In the genomic region with DNA sequence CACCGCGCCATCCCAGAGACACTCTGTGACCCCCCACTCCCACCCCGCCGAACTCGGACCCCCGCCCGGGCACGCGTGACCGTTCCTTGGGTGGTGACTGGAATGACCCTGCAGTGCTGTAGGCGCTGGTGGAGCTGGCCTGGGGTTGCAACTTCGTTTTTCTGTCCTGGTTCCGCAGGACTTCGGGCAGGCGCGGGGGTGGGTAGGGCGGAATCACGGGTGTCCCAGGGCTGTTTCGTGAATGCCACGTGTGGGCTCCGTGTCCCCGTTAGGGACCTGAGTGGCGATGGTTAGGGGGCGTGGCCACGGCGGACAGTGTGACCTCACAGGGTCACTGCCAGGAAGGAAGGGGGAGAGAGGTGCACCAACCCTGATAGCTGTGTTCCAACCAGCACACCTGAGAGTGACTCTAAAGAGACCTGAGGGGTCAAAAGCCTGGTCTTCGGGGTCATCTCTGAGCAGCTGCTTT, we compare ENCODE assay signal across 8 mouse cellular contexts. TPM values are rescaled to one million over a fixed set of nuclear protein-coding genes. Genes with fewer than 3 reads are reported as not detected.
DNase-seq lines count a peak whose midpoint lies in the region; ATAC-seq and TF ChIP-seq lines count a peak whose summit lies in the region.

No protein-coding gene starts in this region.

- TF ChIP-seq POLR2A in kidney, adult 2 months (IDR thresholded peaks at IDR 0.05; ENCODE audit: low read depth, low read length) = no peak
- no peak for TF ChIP-seq POLR2A in MEL (IDR thresholded peaks at IDR 0.05; ENCODE audit: control insufficient read depth in 1 of 2, insufficient read depth in 1 of 2, low read depth in 1 of 2, low read length in 2 of 2, poor library complexity in 1 of 2)

- TF ChIP-seq CTCF in kidney, adult 2 months (conservative IDR thresholded peaks at IDR 0.05; ENCODE audit: insufficient read depth, insufficient read length, low read depth, low read length) = no peak
- no peak for TF ChIP-seq CTCF in MEL (IDR thresholded peaks at IDR 0.05 in 2 of 3, conservative IDR thresholded peaks at IDR 0.05 in 1 of 3; ENCODE audit: control insufficient read depth in 1 of 3, insufficient read depth in 1 of 3, low read depth in 2 of 3, low read length in 3 of 3, poor library complexity in 1 of 3, severe bottlenecking in 1 of 3)

- no peak for TF ChIP-seq EP300 in MEL (IDR thresholded peaks at IDR 0.05; ENCODE audit: low read depth in 1 of 2, low read length in 2 of 2)

- H3K79me2 ChIP-seq in MEL (ENCODE audit: control insufficient read depth, insufficient read depth, low read length, poor library complexity) = peaks cover 32% of the 10 kb centered on the region

- peak overlapping the region; percentile 66 for H3K4me3 ChIP-seq in kidney, adult 2 months (ENCODE audit: insufficient read depth, low read depth, low read length)
- peak overlapping the region; percentile 82 to 87 for H3K4me3 ChIP-seq in MEL (ENCODE audit: control insufficient read depth in 1 of 2, insufficient read depth in 1 of 2, low read depth in 2 of 2, low read length in 2 of 2)
- peak overlapping the region; percentile 86 for H3K4me3 ChIP-seq in forebrain, embryonic 16.5 days (replicated peaks; ENCODE audit: low read length)
- H3K4me3 ChIP-seq in liver, embryonic 15.5 days (replicated peaks) = peak overlapping the region; percentile 87

- no peak for DNase-seq in kidney, adult 2 months
- DNase-seq in kidney, postnatal 14 days = no peak
- DNase-seq in MEL (ENCODE audit: low read depth, low spot score) = no peak
- no peak for DNase-seq in right cerebral cortex, postnatal 4 days
- no peak for DNase-seq in retina, embryonic 14.5 days (ENCODE audit: low spot score)
- no peak for DNase-seq in spleen, postnatal 36 days (ENCODE audit: low spot score in 2 of 2)

- H3K27me3 ChIP-seq in kidney, adult 2 months (replicated peaks; ENCODE audit: control insufficient read depth, insufficient read depth, low read length) = no peaks in the 10 kb centered on the region
- no peaks in the 10 kb centered on the region for H3K27me3 ChIP-seq in MEL (ENCODE audit: control insufficient read depth in 1 of 2, insufficient read depth in 2 of 2, low read length in 2 of 2)
- no peaks in the 10 kb centered on the region for H3K27me3 ChIP-seq in forebrain, embryonic 16.5 days (replicated peaks; ENCODE audit: control insufficient read depth, insufficient read depth, low read length)
- H3K27me3 ChIP-seq in liver, embryonic 15.5 days = no peaks in the 10 kb centered on the region

- peak overlapping the region; percentile 86 for H3K9ac ChIP-seq in MEL (ENCODE audit: control insufficient read depth, low read depth, low read length, poor library complexity, severe bottlenecking)
- no peak overlapping the region for H3K9ac ChIP-seq in forebrain, embryonic 16.5 days (replicated peaks; ENCODE audit: low read depth, low read length)
- peak overlapping the region; percentile 56 for H3K9ac ChIP-seq in liver, embryonic 15.5 days

- no peaks in the 10 kb centered on the region for H3K9me3 ChIP-seq in MEL (replicated peaks; ENCODE audit: insufficient read depth, low read length)
- peaks cover 10% of the 10 kb centered on the region; the same call in 1 of the 2 replicates for H3K9me3 ChIP-seq in forebrain, embryonic 16.5 days (ENCODE audit: control insufficient read depth, low read length)
- no peaks in the 10 kb centered on the region for H3K9me3 ChIP-seq in liver, embryonic 15.5 days (replicated peaks)

- H3K36me3 ChIP-seq in kidney, adult 2 months (ENCODE audit: control insufficient read depth, insufficient read depth, low read length) = no peaks in the 10 kb centered on the region
- H3K36me3 ChIP-seq in MEL (ENCODE audit: control insufficient read depth in 1 of 2, insufficient read depth in 2 of 2, low read length in 2 of 2) = peaks cover 2% of the 10 kb centered on the region in 2 experiments; a peak in 3 of 4 replicates
- no peaks in the 10 kb centered on the region; the same call in 1 of the 2 replicates for H3K36me3 ChIP-seq in forebrain, embryonic 16.5 days (ENCODE audit: control insufficient read depth, insufficient read depth)
- peaks cover 10% of the 10 kb centered on the region for H3K36me3 ChIP-seq in liver, embryonic 15.5 days (replicated peaks)

- ATAC-seq in forebrain, embryonic 16.5 days = no peak
- ATAC-seq in liver, embryonic 15.5 days (ENCODE audit: insufficient read depth) = no peak

- H3K4me1 ChIP-seq in kidney, adult 2 months (ENCODE audit: control insufficient read depth, insufficient read depth, low read length) = no peaks in the 10 kb centered on the region
- peaks cover 0 to 10% of the 10 kb centered on the region in 2 experiments; a peak in 2 of 4 replicates for H3K4me1 ChIP-seq in MEL (ENCODE audit: control insufficient read depth in 1 of 2, insufficient read depth in 2 of 2, low read length in 2 of 2)
- H3K4me1 ChIP-seq in forebrain, embryonic 16.5 days (replicated peaks; ENCODE audit: control insufficient read depth, insufficient read depth, low read length) = peaks cover 14% of the 10 kb centered on the region
- H3K4me1 ChIP-seq in liver, embryonic 15.5 days (replicated peaks) = peaks cover 26% of the 10 kb centered on the region

- TF ChIP-seq RAD21 in MEL (IDR thresholded peaks at IDR 0.05; ENCODE audit: low read depth, low read length) = no peak

- 38% methylated on average over 27 of the region's 27 CpGs for WGBS in kidney, adult 2 months
- WGBS in forebrain, embryonic 16.5 days = 47% methylated on average over 27 of the region's 27 CpGs
- 22% methylated on average over 27 of the region's 27 CpGs for WGBS in liver, embryonic 15.5 days (ENCODE audit: insufficient replicate concordance)

- H3K27ac ChIP-seq in kidney, adult 2 months (ENCODE audit: insufficient read depth, low read depth, low read length) = no peak overlapping the region
- H3K27ac ChIP-seq in MEL (ENCODE audit: control insufficient read depth, low read depth, low read length) = no peak overlapping the region
- H3K27ac ChIP-seq in forebrain, embryonic 16.5 days (ENCODE audit: low read length) = no peak overlapping the region
- no peak overlapping the region for H3K27ac ChIP-seq in liver, embryonic 15.5 days (replicated peaks)

- H3K4me2 ChIP-seq in forebrain, embryonic 16.5 days (ENCODE audit: low read length) = peak overlapping the region; percentile 100
- H3K4me2 ChIP-seq in liver, embryonic 15.5 days = peak overlapping the region; percentile 95

TF ChIP-seq in MEL, 35 proteins besides CTCF, POLR2A, EP300 and RAD21:
- TF ChIP-seq HCFC1 (IDR thresholded peaks at IDR 0.05; ENCODE audit: low read depth, low read length) (no peak), TBP (IDR thresholded peaks at IDR 0.05; ENCODE audit: low read depth, low read length) (no peak), JUND (IDR thresholded peaks at IDR 0.05; ENCODE audit: low read depth, low read length) (no peak), KAT2A (conservative IDR thresholded peaks at IDR 0.05; ENCODE audit: low read depth, low read length) (no peak), SIN3A (IDR thresholded peaks at IDR 0.05; ENCODE audit: low read length) (no peak), BHLHE40 (IDR thresholded peaks at IDR 0.05; ENCODE audit: borderline replicate concordance, low read depth, low read length) (no peak)

RNA-seq across cellular contexts. Expression of a gene that starts 17.0 kb away (rescaled TPM):
- polyA plus RNA-seq in kidney, adult 2 months (2012; rRNA removed) = not detected in 2 replicates
- total RNA-seq in MEL (2012; rRNA removed) = not detected in 2 replicates
- polyA plus RNA-seq in MEL (2012; ENCODE audit: insufficient read depth in 1 of 2, insufficient read length in 2 of 2, low read depth in 1 of 2, low replicate concordance in 2 of 2, missing spikeins in 1 of 2) = under 1 TPM in 1 of 2 experiments, not detected in 1; 0.21 TPM
- polyA plus RNA-seq in forebrain, embryonic 16.5 days (2015; fragmentation: Nextera tagmentation; extraction: Ambion mirVana) = not detected in 2 replicates
- polyA plus RNA-seq in liver, embryonic 15.5 days (2015; fragmentation: Nextera tagmentation; extraction: Ambion mirVana) = not detected in 2 replicates

RNA-seq across cellular contexts. Expression of a gene that starts 36.3 kb away (rescaled TPM):
- 17.1 and 19.0 TPM in 2 replicates for polyA plus RNA-seq in kidney, adult 2 months (2012; rRNA removed)
- 14.1 and 14.7 TPM in 2 replicates for total RNA-seq in MEL (2012; rRNA removed)
- polyA plus RNA-seq in MEL (2012; ENCODE audit: insufficient read depth in 1 of 2, insufficient read length in 2 of 2, low read depth in 1 of 2, low replicate concordance in 2 of 2, missing spikeins in 1 of 2) = 10 to 100 TPM in 1 of 2 experiments, not detected in 1; 15.3 TPM
- 20.5 and 21.2 TPM in 2 replicates for polyA plus RNA-seq in forebrain, embryonic 16.5 days (2015; fragmentation: Nextera tagmentation; extraction: Ambion mirVana)
- 3.2 and 3.4 TPM in 2 replicates for polyA plus RNA-seq in liver, embryonic 15.5 days (2015; fragmentation: Nextera tagmentation; extraction: Ambion mirVana)

RNA-seq across cellular contexts. Expression of a gene that starts 36.6 kb away (rescaled TPM):
- 0.05 and 0.13 TPM in 2 replicates for polyA plus RNA-seq in kidney, adult 2 months (2012; rRNA removed)
- total RNA-seq in MEL (2012; rRNA removed) = 0.04 TPM in 1 of 2 replicates, not detected in the other
- not detected for polyA plus RNA-seq in MEL (2012; ENCODE audit: insufficient read depth in 1 of 2, insufficient read length in 2 of 2, low read depth in 1 of 2, low replicate concordance in 2 of 2, missing spikeins in 1 of 2)
- not detected in 2 replicates for polyA plus RNA-seq in forebrain, embryonic 16.5 days (2015; fragmentation: Nextera tagmentation; extraction: Ambion mirVana)
- polyA plus RNA-seq in liver, embryonic 15.5 days (2015; fragmentation: Nextera tagmentation; extraction: Ambion mirVana) = not detected in 2 replicates
